Mouse (Mus musculus) lung, postnatal 14 days (tissue): ENCODE data around the gene Rnf181.
A peak's percentile ranks its signal among the peaks of the same experiment; 100 is the strongest.

Experiments used
- DNase-seq: peaks from one replicate; pipeline ENCODE4 v3.0.0; 2021

The Rnf181 gene

GRCm38 (mm10) chr6:72358086-72358764 is 8.5 kb downstream of the Rnf181 start:
- DNase-seq, result no peak

DNA sequence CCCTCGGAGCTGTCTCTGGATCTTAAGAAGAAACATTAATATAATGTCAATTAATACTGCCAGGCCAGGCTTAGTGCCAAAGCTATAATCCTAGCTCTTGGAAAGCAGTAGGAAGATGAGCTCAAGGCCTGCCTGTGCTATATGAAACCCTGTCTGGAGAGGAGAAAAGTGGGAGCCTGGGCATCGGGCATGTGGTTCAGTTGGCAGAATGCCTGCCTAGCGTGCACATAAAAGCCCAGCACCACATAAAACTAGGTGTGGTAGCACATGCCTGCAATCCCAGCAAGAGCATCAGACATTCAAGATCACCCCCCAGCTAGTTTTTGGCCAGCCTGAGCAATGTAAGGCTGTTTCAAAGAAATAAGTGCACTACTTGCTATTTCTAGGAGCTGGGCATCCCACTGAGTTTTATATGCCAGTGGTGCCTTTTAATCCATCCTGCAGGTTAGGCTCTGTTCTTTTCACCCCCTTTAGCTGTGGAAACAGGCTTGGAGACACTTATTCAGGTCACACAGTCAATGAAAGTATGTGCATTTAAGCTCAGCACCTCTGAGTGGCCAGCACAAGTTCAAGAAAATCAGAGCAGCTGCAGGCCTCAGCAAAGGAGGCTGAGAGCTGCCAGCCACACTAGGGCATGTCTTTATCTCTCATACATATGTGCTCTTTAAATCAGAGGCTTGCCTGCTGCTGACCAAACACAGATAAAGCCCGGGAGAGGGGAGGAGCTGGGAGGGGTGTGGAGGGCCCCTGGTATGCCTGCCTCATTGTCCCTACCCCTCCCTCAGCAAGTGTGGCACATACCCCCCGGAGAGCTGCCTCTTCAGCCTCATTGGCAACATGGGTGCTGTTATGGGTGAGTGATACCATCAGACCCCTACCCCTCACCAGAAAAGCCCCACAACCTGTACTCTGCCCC is 9.3 kb downstream of the Rnf181 start:
- no peak for DNase-seq

GRCm38 (mm10) chr6:72356001-72356532 is 10.7 kb downstream of the Rnf181 start:
- DNase-seq, result no peak

DNA sequence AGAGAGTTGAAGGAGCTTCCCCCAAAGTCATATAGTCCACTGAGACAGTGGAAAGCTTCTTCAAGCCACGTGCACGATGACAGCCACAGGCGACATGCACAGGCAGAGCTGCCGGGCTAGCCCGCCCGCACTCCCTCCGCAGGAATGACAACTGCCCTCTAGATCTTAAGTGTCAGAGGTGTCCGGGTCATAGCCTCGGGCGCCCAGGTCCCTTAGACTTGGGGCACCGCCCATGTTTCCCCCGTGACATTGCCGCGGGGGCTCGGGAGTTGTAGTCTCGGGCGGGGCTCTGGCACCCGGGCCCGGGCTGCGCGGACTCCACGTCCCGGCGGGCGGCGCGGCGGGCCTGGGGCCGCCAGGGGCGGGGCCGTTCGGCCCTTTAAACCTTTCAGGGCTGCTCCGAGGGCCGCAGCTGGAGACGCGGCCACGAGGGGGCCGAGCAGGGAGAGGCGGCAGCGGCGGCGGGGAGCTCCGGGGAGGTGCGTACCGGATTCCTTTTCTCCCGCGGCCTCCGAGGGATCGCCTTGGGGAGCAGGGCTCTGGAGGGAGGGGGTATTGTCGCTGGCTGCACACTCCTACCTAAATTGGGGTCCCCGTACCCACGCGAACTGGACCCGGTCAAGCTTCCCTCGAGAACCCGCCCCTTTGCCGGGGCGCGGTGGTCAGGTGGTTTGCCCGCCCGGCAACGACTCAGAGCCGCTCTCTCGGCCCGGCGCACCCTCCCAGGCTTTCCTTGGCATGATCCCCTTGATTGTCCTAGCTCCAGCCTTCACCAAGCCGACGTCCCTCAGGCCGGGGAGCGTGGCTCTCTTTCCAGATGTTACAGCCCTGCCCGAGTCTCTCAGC is 11.5 kb downstream of the Rnf181 start, which contains the start of gene Tmem150a:
Tmem150a (plus strand) TSS at position 382 of the 846 bp plus-strand sequence.
- peak; percentile 83 for DNase-seq

GRCm38 (mm10) chr6:72354025-72354424 is 12.7 kb downstream of the Rnf181 start:
- no peak for DNase-seq

DNA sequence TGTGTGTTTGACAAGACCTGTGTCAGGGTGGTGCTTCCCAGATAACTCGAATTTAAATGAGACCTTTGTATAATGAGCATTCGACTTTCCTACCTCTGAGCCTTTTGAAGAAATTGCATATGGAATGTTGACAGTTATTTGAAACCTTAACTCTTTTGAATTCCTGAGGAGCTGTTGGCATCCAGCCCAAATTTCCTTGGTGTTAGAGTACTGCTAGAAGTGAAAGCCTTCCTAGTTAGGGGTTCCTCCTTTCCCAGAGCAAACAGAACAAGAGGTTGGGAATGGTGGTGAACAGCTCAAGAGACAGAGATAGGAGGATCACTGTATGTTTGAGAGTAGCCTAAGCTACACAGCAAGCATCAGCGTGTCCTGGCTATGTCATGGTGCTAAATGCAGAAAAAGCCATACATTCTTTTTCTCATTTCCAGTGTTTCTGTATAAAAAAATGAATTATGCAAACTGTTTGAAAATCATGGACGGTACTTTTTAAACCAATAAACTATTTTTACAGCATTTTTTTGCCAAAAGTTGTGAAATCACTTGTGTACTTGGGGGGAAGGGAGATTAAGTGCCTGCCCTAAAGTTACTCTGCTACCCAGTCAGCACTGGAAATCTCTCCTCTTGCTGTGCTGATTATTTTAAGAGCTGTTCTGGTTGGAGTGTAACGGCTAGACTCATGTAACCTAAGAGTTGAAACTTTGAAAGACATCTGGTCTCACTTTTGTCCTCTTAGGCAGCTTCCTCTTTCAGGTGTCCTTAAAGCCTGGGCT is 13.9 kb downstream of the Rnf181 start:
- DNase-seq, result peak; percentile 76

GRCm38 (mm10) chr6:72350214-72350613 is 16.5 kb downstream of the Rnf181 start:
- DNase-seq, result no peak

DNA sequence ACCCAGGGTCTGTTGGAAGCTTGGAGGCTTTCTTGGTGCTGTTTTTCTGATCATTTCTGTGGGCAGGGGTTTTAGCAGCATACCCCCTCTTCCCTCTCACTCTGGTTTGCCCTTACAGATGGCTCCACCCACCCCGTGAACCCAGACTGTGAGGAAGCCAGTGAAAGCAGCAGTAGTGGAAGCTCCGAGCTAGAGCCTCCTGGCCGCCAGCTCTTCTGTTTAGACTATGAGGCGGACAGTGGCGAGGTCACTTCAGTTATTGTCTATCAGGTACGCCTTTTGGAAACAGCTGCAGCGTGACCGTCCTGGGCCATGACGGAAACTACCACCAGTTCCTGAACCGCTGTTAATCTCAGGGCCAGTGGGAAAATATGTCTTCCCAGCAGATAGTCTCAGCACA is 18.3 kb downstream of the Rnf181 start:
- DNase-seq, result no peak

DNA sequence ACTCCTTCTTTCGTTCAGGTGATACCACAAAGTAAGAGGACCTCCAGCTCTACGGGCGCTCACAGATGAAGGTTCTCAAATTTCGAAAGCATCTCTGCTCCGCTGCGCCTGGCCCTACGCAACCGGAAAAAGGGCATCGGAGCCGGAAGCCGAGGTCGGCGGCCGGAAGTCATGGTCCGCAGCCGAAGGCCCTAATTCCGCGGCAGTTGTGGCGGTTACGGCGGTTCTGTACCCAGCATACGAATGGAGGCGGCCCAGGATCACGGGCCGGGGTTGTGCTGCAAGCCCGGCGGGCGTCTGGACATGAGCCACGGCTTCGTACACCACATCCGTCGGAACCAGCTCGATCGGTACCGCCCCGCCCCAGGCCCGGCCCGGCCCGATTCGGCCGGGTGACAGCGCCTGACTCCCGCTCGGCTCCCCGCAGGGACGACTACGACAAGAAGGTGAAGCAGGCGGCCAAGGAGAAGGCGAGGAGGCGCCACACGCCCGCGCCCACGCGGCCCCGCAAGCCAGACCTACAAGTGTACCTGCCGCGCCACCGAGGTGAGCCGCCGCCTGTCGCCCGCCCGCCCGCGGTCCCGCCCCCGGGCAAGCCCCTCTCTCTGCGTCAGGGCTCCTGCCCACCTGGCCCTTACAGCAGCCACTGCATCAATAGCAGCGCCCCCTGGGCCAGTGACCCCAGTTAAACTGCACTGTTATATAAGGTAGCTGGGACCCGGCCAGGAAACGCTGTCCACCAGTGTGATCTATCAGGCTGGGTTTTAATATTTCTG is 19.4 kb downstream of the Rnf181 start, which contains the start of gene 0610030E20Rik:
0610030E20Rik (plus strand) TSS at position 152 of the 776 bp plus-strand sequence.
- peak; percentile 76 for DNase-seq

DNA sequence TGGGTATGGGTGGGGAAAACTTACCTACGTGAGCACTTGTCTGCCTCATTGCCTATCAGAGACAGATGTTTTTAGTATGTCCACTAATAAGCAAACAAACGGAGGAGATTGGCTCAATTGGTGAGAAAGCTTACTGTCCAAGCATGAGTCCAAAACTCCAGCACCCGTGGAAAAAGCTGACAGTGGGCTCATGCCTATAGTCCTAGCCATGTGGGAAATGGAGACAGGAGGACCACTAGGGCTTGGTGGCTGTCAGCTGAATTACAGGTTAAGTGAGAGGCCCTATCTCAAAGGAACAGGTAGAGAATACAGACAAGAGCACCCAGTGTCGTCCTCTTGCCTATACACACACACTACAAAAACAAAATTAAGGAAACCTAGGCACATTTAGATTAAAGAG is 20.5 kb downstream of the Rnf181 start:
- no peak for DNase-seq

- no peak for DNase-seq
Observed at GRCm38 (mm10) chr6:72345633-72346032, 21.1 kb downstream of the Rnf181 start.

DNA sequence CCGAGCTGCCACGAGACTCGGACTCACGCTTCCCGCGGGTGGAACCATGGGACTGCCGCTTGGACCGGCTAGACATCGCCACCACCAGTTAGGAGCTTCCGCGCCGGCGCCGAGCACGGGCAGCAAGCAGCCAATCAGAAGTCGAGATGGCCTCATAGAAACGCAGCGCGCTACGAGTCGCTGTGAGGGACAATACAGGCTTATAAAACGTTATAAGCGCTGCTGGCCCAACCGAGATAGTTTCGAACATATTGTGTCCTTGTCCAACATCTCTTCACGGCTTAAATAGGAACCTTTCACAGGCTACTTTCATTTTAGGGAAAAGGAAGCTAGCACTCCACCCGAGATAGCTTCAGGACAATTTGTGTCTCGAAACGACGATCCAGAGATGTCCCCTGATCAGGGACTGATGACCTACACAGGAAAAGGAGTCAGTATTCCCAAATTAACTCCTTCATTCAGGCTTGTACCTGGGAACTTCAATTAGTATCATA is 21.6 kb downstream of the Rnf181 start, which contains the start of gene Usp39:
Usp39 (minus strand) TSS at position 111 of the 494 bp plus-strand sequence.
- peak; percentile 93 for DNase-seq

GRCm38 (mm10) chr6:72344396-72345073 is 22.2 kb downstream of the Rnf181 start:
- no peak for DNase-seq

DNA sequence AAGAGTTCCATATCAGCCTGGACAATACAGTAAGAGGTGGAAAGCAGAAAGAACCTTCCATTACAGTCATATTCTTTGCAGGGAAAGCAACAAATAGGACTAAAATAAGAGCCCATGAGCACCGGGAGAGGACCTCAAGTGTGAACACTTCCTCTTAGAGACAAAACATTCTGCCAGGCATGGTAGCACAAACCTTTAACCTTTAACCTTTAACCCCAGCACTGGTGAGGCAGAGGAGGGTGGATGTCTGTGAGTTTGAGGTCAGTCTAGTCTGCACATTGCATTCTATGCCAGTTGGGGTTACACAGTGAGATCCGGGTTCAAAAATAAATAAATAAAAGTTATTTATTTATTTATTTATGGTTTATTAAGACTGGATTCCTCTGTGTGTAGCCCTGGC is 26.3 kb downstream of the Rnf181 start:
- no peak for DNase-seq

GRCm38 (mm10) chr6:72333111-72333510 is 33.6 kb downstream of the Rnf181 start:
- no peak for DNase-seq

- DNase-seq, result no peak
Observed at GRCm38 (mm10) chr6:72330133-72330532, 36.6 kb downstream of the Rnf181 start.

DNA sequence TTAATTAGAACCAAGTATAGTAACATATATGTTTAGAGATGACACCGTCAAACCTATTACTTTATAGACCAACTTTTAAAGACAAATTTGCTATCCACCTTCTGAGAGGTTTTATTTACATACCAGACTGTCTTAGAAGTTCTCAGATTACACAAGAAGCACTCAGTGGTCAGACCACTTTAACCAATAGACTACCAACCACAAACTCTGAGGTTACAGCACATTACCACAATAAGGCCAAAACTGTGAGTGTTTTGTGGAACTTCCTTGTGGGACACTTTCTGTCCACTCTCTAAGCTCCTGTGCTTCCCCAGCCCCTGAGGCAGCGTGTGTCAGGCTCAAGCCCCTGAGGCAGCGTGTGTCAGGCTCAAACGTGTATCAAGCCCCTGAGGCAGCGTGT is 37.7 kb downstream of the Rnf181 start:
- no peak for DNase-seq

- DNase-seq, result peak; percentile 65
Observed at GRCm38 (mm10) chr6:72326274-72326673, 40.5 kb downstream of the Rnf181 start.

DNA sequence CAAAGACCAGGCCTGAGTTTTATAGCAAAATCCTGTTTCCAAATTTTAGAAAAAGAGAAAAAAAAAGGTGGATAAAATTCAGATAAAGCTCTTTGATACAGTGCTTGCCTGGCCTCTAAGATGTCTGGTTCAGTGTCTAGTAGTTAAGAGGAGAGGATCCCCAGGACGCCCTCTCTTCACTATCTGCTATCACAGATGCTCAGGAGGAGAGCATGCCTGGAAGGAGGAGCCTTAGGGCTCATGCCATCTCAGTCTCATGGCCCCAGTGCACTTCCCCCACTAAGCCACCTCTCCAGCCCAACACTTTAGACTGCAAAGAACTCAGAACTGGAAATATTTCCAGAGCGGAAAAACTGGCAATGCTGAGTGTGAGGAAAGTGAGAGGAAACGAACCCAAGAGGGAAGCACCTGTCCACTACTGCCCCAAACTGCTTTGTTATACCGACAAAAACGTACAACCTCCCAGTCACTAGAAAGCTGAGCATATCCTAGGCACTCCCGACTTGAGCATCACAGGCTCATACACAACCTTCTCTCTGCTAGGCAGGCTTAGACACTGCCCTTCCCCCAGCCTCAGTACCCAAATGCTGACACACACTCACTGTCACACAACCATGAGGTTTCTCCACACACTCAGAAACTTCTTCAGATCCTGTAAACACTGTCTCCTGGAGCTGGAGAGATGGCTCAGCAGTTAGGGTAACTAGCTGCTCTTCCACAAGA is 42.8 kb downstream of the Rnf181 start:
- DNase-seq, result no peak
